Mouse (Mus musculus) midbrain, embryonic 12.5 days (tissue): ENCODE measurements around the gene Ccr5. TPM values are rescaled to one million over a fixed set of nuclear protein-coding genes. Genes with fewer than 3 reads are reported as not detected.

Experiments used
- ATAC-seq: fragments of 200-750 bp; cut with Nextera tagmentation; 2 replicates; pipeline ENCODE4 v1.8.0; 2017; ENCODE audit warnings: low read depth, moderate TSS enrichment, moderate library complexity; ENCODE audit not compliant: low FRiP score
- H3K27ac ChIP-seq: fragments of 300-500 bp; sonication (generic); replicated peaks from 2 replicates; pipeline ENCODE4 v1.5.1; 2016; ENCODE audit warnings: mild to moderate bottlenecking
- H3K27me3 ChIP-seq: fragments of 300-500 bp; sonication (generic); 2 replicates; pipeline ENCODE4 v1.6.1; 2016; ENCODE audit warnings: mild to moderate bottlenecking
- H3K36me3 ChIP-seq: fragments of 300-500 bp; sonication (generic); 2 replicates; pipeline ENCODE4 v1.6.1; 2016
- H3K4me1 ChIP-seq: fragments of 300-500 bp; sonication (generic); 2 replicates; pipeline ENCODE4 v1.6.1; 2016
- H3K4me2 ChIP-seq: fragments of 300-500 bp; sonication (generic); replicated peaks from 2 replicates; pipeline ENCODE4 v1.6.1; 2016; ENCODE audit warnings: mild to moderate bottlenecking, moderate library complexity
- H3K4me3 ChIP-seq: fragments of 300-500 bp; sonication (generic); 2 replicates; pipeline ENCODE4 v1.5.1; 2016; ENCODE audit warnings: mild to moderate bottlenecking
- H3K9ac ChIP-seq: fragments of 300-500 bp; sonication (generic); replicated peaks from 2 replicates; pipeline ENCODE4 v1.6.1; 2016; ENCODE audit warnings: mild to moderate bottlenecking, moderate library complexity
- H3K9me3 ChIP-seq: fragments of 300-500 bp; sonication (generic); 2 replicates; pipeline ENCODE4 v1.6.1; 2016; ENCODE audit warnings: mild to moderate bottlenecking
- polyA plus RNA-seq: library from polyadenylated mRNA; unstranded; fragments of >200 nt; fragmentation: Nextera tagmentation; extraction: Ambion mirVana; gene quantifications from 2 replicates; pipeline ENCODE4 v1.2.1, GENCODE M21; 2016

Gene Ccr5
- polyA plus RNA-seq, 1 experiment from 2014 or later, result 0.34 TPM

GRCm38 (mm10) chr9:124146307-124146706, 25.0 kb downstream of the Ccr5 start:
- H3K4me3 ChIP-seq, result no peak overlapping the region
- H3K4me2 ChIP-seq, result no peak overlapping the region
- no peak overlapping the region for H3K27ac ChIP-seq
- no peaks in the 10 kb centered on the region for H3K36me3 ChIP-seq
- H3K9ac ChIP-seq, result no peak overlapping the region
- no peaks in the 10 kb centered on the region for H3K4me1 ChIP-seq
- H3K27me3 ChIP-seq, result no peaks in the 10 kb centered on the region
- ATAC-seq, result no peak
- no peaks in the 10 kb centered on the region for H3K9me3 ChIP-seq

Other genes starting within 250 kb of the Ccr5 start
- 0.72 and 1.6 TPM in 2 replicates for gene Ccr1, start 152.9 kb upstream of the Ccr5 start, polyA plus RNA-seq
- not detected in 2 replicates for gene Ccr1l1, start 143.1 kb upstream of the Ccr5 start, polyA plus RNA-seq
- gene Ccr3, start 99.6 kb upstream of the Ccr5 start, polyA plus RNA-seq, result 0.06 and 0.13 TPM in 2 replicates
- 0.17 and 0.34 TPM in 2 replicates for gene Ccr2, start 19.6 kb upstream of the Ccr5 start, polyA plus RNA-seq
- 10.0 TPM in 2 replicates for gene 2010315B03Rik, start 191.2 kb downstream of the Ccr5 start, polyA plus RNA-seq